ENCODE assay signal across 9 mouse cellular contexts in genomic region chr19:47472881-47473400, GRCm38 (mm10). TPM values are rescaled to one million over a fixed set of nuclear protein-coding genes. Genes with fewer than 3 reads are reported as not detected.
A peak's percentile ranks its signal among the peaks of the same experiment; 100 is the strongest.
DNase-seq lines count a peak whose midpoint lies in the region; ATAC-seq lines count a peak whose summit lies in the region.
"Had no signal": no experiment of that assay in that cellular context is flagged by ENCODE, and none has a peak within 500 bp of the region (broad histone marks: within the 10 kb centered on the region; RNA-seq: fewer than 3 reads in every experiment).

No protein-coding gene starts in this region.

- ATAC-seq in heart, embryonic 13.5 days (ENCODE audit: extremely low read depth, insufficient number of reproducible peaks, low FRiP score, low TSS enrichment) = no peak
- peak; percentile 56; the same call in 1 of the 2 replicates for ATAC-seq in midbrain, embryonic 15.5 days (replicated peaks)

- WGBS in heart, embryonic 13.5 days = 48% methylated on average over 15 of the region's 15 CpGs
- 64% methylated on average over 15 of the region's 15 CpGs for WGBS in heart, embryonic 10.5 days
- WGBS in midbrain, embryonic 15.5 days = 25% methylated on average over 15 of the region's 15 CpGs

- H3K27me3 ChIP-seq in heart, embryonic 13.5 days (replicated peaks) = no peaks in the 10 kb centered on the region
- H3K27me3 ChIP-seq in heart, embryonic 10.5 days (ENCODE audit: insufficient read depth, poor library complexity, severe bottlenecking) = no peaks in the 10 kb centered on the region
- H3K27me3 ChIP-seq in midbrain, embryonic 15.5 days (replicated peaks) = no peaks in the 10 kb centered on the region

- H3K4me2 ChIP-seq in heart, embryonic 13.5 days = peak overlapping the region; percentile 32
- H3K4me2 ChIP-seq in midbrain, embryonic 15.5 days = peak overlapping the region; percentile 25; the same call in 1 of the 2 replicates

- no peak overlapping the region for H3K9ac ChIP-seq in heart, embryonic 13.5 days
- H3K9ac ChIP-seq in midbrain, embryonic 15.5 days = no peak overlapping the region

- peaks cover 30% of the 10 kb centered on the region for H3K4me1 ChIP-seq in heart, embryonic 13.5 days
- H3K4me1 ChIP-seq in heart, embryonic 10.5 days = peaks cover 21% of the 10 kb centered on the region
- H3K4me1 ChIP-seq in midbrain, embryonic 15.5 days = peaks cover 9% of the 10 kb centered on the region

- no peaks in the 10 kb centered on the region for H3K9me3 ChIP-seq in heart, embryonic 13.5 days
- no peaks in the 10 kb centered on the region for H3K9me3 ChIP-seq in heart, embryonic 10.5 days
- no peaks in the 10 kb centered on the region for H3K9me3 ChIP-seq in midbrain, embryonic 15.5 days

- H3K4me3 ChIP-seq in heart, embryonic 13.5 days = no peak overlapping the region
- no peak overlapping the region for H3K4me3 ChIP-seq in heart, embryonic 10.5 days
- no peak overlapping the region for H3K4me3 ChIP-seq in midbrain, embryonic 15.5 days
- H3K4me3 ChIP-seq: left cerebral cortex, adult 2 months had no signal

- 0 out of 2 replicates have a peak overlapping the region, but pooled peaks have one; percentile 12 for H3K27ac ChIP-seq in heart, embryonic 13.5 days (replicated peaks)
- no peak overlapping the region for H3K27ac ChIP-seq in heart, embryonic 10.5 days
- no peak overlapping the region for H3K27ac ChIP-seq in midbrain, embryonic 15.5 days
- H3K27ac ChIP-seq: left cerebral cortex, adult 2 months had no signal

- no peak for DNase-seq in heart, embryonic 10.5 days (ENCODE audit: low spot score)
- peak; percentile 52 for DNase-seq in adrenal gland, postnatal 25 days
- peak; percentile 62 for DNase-seq in gastrocnemius, postnatal 14 days
- DNase-seq in thymus, postnatal 0 days (ENCODE audit: low spot score) = no peak
- no peak for DNase-seq in cerebellum, adult 11 months
- DNase-seq in left cerebral cortex, postnatal 10 days (ENCODE audit: extremely low spot score in 1 of 2, low spot score in 2 of 2) = no peak

- H3K36me3 ChIP-seq in heart, embryonic 13.5 days = no peaks in the 10 kb centered on the region
- H3K36me3 ChIP-seq in heart, embryonic 10.5 days = no peaks in the 10 kb centered on the region
- H3K36me3 ChIP-seq in midbrain, embryonic 15.5 days (replicated peaks) = no peaks in the 10 kb centered on the region

- intact Hi-C loops in gastrocnemius, postnatal 14 days (cut with DNase I; ENCODE audit: low total_unique reads) = loop anchor here (5.0 kb wide), 1 partner anchor 96 kb away; no protein-coding TSS in a partner anchor
- intact Hi-C loops in left cerebral cortex, postnatal 10 days (cut with DNase I) = no loop called here

RNA-seq across cellular contexts. Expression of gene Sh3pxd2a, which starts 8.7 kb away (rescaled TPM):
- polyA plus RNA-seq in heart, embryonic 13.5 days (2015; fragmentation: Nextera tagmentation; extraction: Ambion mirVana) = 5.4 and 5.7 TPM in 2 replicates
- 3.4 and 3.9 TPM in 2 replicates for polyA plus RNA-seq in heart, embryonic 10.5 days (2016; fragmentation: Nextera tagmentation; extraction: Ambion mirVana)
- total RNA-seq in adrenal gland, postnatal 25 days (2021) = 36.2 and 41.6 TPM in 2 replicates
- total RNA-seq in gastrocnemius, postnatal 14 days (2021) = 10 to 100 TPM; 50.6 to 58.9 TPM
- 2.3 TPM in 2 replicates for polyA plus RNA-seq in midbrain, embryonic 15.5 days (2015; fragmentation: Nextera tagmentation; extraction: Ambion mirVana)
- polyA plus RNA-seq in thymus, postnatal 0 days (2015; fragmentation: Nextera tagmentation; extraction: Ambion mirVana) = 2.0 and 2.6 TPM in 2 replicates
- total RNA-seq in left cerebral cortex, postnatal 10 days (2021) = 10 to 100 TPM; 22.8 to 23.4 TPM

Comparison
In these comparisons a context has a peak if more than half of its experiments do, and no peak if none do; other contexts are left out.
1. DNase-seq: peak in adrenal gland, postnatal 25 days (single experiment) and gastrocnemius, postnatal 14 days (single experiment); none in heart, embryonic 10.5 days (single experiment), thymus, postnatal 0 days (single experiment), cerebellum, adult 11 months (single experiment) and left cerebral cortex, postnatal 10 days (0 of 2).